Mouse (Mus musculus) heart, postnatal 0 days (tissue): Measurements from ENCODE around the gene Zfp592. TPM values are rescaled to one million over a fixed set of nuclear protein-coding genes. Genes with fewer than 3 reads are reported as not detected.

Source experiments
- ATAC-seq: fragments of 200-750 bp; cut with Nextera tagmentation; 2 replicates; pipeline ENCODE4 v1.8.0; 2017; ENCODE audit warnings: low read depth, moderate number of reproducible peaks, moderate library complexity; ENCODE audit not compliant: insufficient read depth
- DNase-seq: peaks from one replicate; pipeline ENCODE4 v3.0.0-alpha.2; 2016; ENCODE audit warnings: low spot score
- H3K27ac ChIP-seq: fragments of 300-500 bp; sonication (generic); 2 replicates; pipeline ENCODE4 v1.5.1; 2014; ENCODE audit warnings: low read depth, mild to moderate bottlenecking
- H3K27me3 ChIP-seq: fragments of 300-500 bp; sonication (generic); 2 replicates; pipeline ENCODE4 v1.6.1; 2014; ENCODE audit warnings: low read length, mixed read lengths; ENCODE audit not compliant: control insufficient read depth, insufficient read depth
- H3K36me3 ChIP-seq: fragments of 300-500 bp; sonication (generic); replicated peaks from 2 replicates; pipeline ENCODE4 v1.6.1; 2014; ENCODE audit warnings: low read length, mixed read lengths; ENCODE audit not compliant: control insufficient read depth, insufficient read depth
- H3K4me1 ChIP-seq: fragments of 300-500 bp; sonication (generic); 2 replicates; pipeline ENCODE4 v1.6.1; 2014; ENCODE audit warnings: antibody characterized with exemption; ENCODE audit not compliant: control insufficient read depth, insufficient read depth
- H3K4me2 ChIP-seq: fragments of 300-500 bp; sonication (generic); 2 replicates; pipeline ENCODE4 v1.6.1; 2014; ENCODE audit warnings: low read depth, mild to moderate bottlenecking, low read length, moderate library complexity
- H3K4me3 ChIP-seq: fragments of 300-500 bp; sonication (generic); 2 replicates; pipeline ENCODE4 v1.5.1; 2014; ENCODE audit warnings: low read depth, low read length
- H3K9ac ChIP-seq: fragments of 300-500 bp; sonication (generic); replicated peaks from 2 replicates; pipeline ENCODE4 v1.6.1; 2014; ENCODE audit warnings: low read depth, low read length, mixed read lengths
- H3K9me3 ChIP-seq: fragments of 300-500 bp; sonication (generic); replicated peaks from 2 replicates; pipeline ENCODE4 v1.6.1; 2016; ENCODE audit warnings: low read length; ENCODE audit not compliant: control insufficient read depth
- CTCF ChIP-seq: IDR thresholded peaks from 2 replicates; pipeline ENCODE4 v1.5.1; 2016; ENCODE audit warnings: antibody characterized with exemption, control low read depth, low read depth
- EP300 ChIP-seq: IDR thresholded peaks from 2 replicates; pipeline ENCODE4 v1.6.1; 2016; ENCODE audit warnings: antibody characterized with exemption, low read depth
- WGBS: fragments of 180-500 bp; shearing (Covaris S2); extraction: QIAGEN DNeasy Blood & Tissue Kit; methylation state at CpG from one replicate; pipeline ENCODE4 v1.1.7; 2014; 5-methylcytosine and 5-hydroxymethylcytosine counted together
- polyA plus RNA-seq: library from polyadenylated mRNA; unstranded; fragments of >200 nt; fragmentation: Nextera tagmentation; extraction: Ambion mirVana; gene quantifications from 2 replicates; pipeline ENCODE4 v1.2.1, GENCODE M21; 2015
- total RNA-seq: library from RNA; depleted of rRNA; stranded (reverse); fragments of >200 nt; gene quantifications from 2 replicates; pipeline ENCODE4 v1.2.3, GENCODE M21; 2014; ENCODE audit warnings: low replicate concordance; rRNA removed

Zfp592 gene
- 23.7 and 37.0 TPM in 2 replicates for total RNA-seq
- 3.9 and 4.1 TPM in 2 replicates for polyA plus RNA-seq

DNA sequence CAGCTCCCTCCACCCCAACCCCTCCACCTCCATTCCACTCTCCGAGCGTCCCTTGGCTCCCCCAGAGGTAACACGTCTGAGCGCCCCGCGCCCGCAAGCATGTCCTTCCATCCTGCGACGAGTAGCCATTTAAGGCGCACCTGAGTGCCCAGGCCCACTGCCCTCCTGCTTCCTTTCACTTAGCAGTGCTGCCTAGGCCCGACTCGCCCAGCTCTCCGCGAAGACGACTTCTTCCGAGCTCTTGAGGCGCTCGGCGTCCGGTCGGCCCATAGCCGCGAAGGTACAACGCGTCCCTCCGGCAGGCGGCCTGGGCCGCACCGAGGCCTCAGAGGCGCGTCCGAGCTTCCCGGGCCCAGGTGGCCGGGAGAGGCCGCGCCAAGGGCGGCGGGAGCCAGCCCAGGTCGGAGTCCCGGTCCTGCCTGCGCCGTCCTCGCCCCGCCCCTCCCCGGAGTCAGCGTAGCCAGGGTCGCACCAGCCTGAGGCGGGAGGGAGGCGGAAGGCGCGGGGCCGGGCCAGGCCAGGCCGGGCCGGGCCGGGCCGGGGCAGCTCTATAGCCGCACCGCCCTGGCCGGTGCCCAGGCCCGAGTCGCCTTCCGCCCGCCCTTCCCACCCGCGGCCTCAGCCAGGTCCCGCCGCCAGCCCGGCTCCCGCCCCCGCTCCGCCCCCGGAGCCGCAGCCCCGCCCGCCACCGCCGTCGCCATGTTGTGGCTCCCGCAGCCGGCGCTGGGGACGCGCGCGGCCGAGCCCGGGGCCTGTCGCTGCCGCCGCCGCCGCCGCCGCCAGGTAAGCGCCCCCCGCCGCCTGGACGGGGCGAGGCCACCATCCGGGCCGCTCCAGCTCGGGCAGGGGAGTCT, at the start of gene Zfp592:
Zfp592 (plus strand) TSS at position 702 of the 854 bp plus-strand sequence.
- no peaks in the 10 kb centered on the region for H3K27me3 ChIP-seq
- WGBS = under 1% methylated on average over 63 of the region's 102 CpGs
- peak; percentile 61 for DNase-seq
- TF ChIP-seq EP300 (no peak), CTCF (no peak; the same call in 1 of the 2 replicates)
- peak within 1 kb of the TSS; percentile 91 for H3K4me3 ChIP-seq
- H3K36me3 ChIP-seq = no peaks in the 10 kb centered on the region
- peak within 1 kb of the TSS; percentile 93 for H3K4me2 ChIP-seq
- peaks cover 24% of the 10 kb centered on the region for H3K4me1 ChIP-seq
- peak within 1 kb of the TSS; percentile 98 for H3K27ac ChIP-seq
- H3K9ac ChIP-seq = peak within 1 kb of the TSS; percentile 98
- no peaks in the 10 kb centered on the region for H3K9me3 ChIP-seq
- ATAC-seq = peak; percentile 89

DNA sequence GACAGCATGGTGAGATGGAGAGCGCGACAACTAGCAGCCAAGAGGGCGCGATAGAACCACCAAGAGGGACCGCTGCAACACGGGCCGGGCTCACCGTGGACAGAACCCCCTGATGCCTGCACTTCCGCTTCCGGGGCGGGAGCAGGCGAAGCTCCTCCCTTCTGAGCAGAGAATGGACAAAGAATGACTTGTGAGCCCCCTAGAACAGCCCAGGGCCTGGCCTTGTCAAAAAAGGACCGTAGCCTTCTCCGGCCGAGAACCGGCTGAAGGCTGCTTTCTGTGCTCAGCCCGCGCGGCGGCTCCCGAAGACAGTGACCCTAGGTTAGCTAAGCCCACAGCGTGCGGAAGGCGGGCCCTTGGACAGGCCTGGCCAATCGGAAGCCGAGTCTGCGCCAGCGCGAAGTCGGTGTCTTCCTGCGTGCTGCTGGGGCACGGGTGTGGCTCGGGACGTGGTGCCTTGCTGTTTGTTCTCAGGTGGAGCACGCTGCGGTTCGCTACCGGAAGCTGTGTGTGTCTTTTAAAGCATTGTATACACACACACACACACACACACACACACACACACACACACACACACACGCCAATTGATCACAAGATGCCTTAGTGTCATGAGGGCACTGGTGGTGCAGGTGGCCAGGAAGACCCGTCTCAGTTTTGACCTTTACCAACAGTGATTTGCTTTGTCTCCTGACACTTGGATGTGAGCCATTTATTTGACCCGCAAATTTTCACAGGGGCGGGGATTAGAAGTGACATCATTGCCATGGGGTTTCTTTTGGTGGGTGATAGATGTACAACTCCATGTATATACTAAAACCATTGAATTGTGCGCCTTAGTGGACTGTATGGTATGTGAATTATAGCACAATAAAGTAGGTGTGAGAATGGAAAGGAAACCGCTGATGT, 45.8 kb upstream of the Zfp592 start, which contains the start of gene Sec11a:
Sec11a (minus strand) TSS at position 336 of the 906 bp plus-strand sequence.
- Histone ChIP-seq H3K4me1 (peaks cover 11% of the 10 kb centered on the region), H3K4me3 (peak within 1 kb of the TSS; percentile 98), H3K4me2 (peak within 1 kb of the TSS; percentile 90), H3K27ac (peak within 1 kb of the TSS; percentile 95), H3K9ac (peak within 1 kb of the TSS; percentile 91), H3K27me3 (no peaks in the 10 kb centered on the region), H3K36me3 (no peaks in the 10 kb centered on the region), H3K9me3 (no peaks in the 10 kb centered on the region)
- no peak for TF ChIP-seq EP300
- TF ChIP-seq CTCF = no peak
- DNase-seq (peak; percentile 91), ATAC-seq (peak; percentile 99)
- WGBS = 2% methylated on average over 44 of the region's 44 CpGs

DNA sequence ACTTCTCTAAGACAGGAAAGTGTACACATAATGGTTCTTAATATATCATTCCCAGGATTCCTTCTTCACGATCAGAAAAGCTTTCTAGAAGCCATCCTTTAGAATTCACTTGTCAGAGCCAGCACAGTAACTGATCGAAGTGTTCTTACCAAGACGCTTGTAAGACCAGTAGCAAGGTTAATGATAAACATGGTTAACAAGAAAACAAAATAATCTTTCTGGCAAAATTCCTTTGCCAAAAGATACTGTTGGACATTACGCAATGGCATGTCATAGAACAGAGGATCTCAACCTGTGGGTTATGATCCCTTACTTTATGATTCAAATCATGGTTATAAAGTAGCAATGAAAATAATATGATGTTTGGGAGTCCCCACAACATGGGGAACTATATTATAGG, 42.0 kb upstream of the Zfp592 start:
- no peak overlapping the region for H3K4me3 ChIP-seq
- TF ChIP-seq CTCF = no peak
- TF ChIP-seq EP300 = no peak

DNA sequence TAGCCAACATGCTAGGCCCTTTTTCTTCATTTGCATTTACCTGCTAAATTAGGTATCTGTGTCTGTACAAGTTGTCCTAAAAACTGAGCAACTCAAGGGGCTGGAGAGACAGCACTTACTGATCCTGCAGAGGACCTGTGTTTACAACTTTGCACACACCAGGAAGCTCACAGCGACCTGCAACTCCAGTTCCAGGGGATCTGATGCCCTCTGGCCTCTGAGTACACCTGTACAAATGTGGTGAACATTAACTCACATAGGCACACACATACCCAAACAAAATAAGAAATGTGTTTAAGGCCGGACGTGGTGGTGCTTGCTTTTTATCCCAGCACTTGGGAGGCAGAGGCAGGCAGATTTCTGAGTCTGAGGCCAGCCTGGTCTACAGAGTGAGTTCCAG, 41.3 kb upstream of the Zfp592 start:
- TF ChIP-seq EP300 (no peak), CTCF (no peak)
- 60% methylated on average over 3 of the region's 3 CpGs for WGBS
- no peak overlapping the region for H3K27ac ChIP-seq
- no peak for ATAC-seq
- no peak overlapping the region for H3K4me3 ChIP-seq
- no peaks in the 10 kb centered on the region for H3K9me3 ChIP-seq
- no peaks in the 10 kb centered on the region for H3K27me3 ChIP-seq
- no peak overlapping the region for H3K9ac ChIP-seq
- no peak for DNase-seq
- H3K4me1 ChIP-seq = no peaks in the 10 kb centered on the region
- no peak overlapping the region for H3K4me2 ChIP-seq
- H3K36me3 ChIP-seq = no peaks in the 10 kb centered on the region

More for the DNA sequence above, 42.0 kb upstream of the Zfp592 start:
- no peak overlapping the region for H3K27ac ChIP-seq
- ATAC-seq = no peak
- DNase-seq = no peak
- no peaks in the 10 kb centered on the region for H3K36me3 ChIP-seq
- H3K9me3 ChIP-seq = no peaks in the 10 kb centered on the region
- H3K4me2 ChIP-seq = no peak overlapping the region
- peaks cover 4% of the 10 kb centered on the region for H3K4me1 ChIP-seq
- 75% methylated on average over 4 of the region's 4 CpGs for WGBS
- no peak overlapping the region for H3K9ac ChIP-seq
- no peaks in the 10 kb centered on the region for H3K27me3 ChIP-seq

DNA sequence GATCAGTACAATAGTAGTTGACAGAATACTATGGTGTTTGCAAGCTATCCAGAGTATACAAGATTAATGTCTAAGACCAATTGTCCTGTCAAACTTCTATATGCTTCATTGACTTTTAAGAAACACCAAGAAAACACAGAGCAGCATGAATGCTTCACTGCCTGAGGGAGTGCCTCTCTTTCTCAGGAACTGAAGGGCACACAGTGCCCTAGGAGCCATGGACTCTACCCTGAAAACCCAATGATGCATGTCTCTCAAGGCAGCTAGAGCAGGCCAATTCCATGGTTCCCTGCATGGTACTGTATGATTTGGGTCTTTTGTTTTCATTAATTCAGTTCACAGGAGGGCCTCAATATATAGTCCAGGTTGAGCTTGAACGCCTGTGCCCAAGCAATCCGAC, 39.2 kb upstream of the Zfp592 start:
- Histone ChIP-seq H3K9ac (no peak overlapping the region), H3K27ac (no peak overlapping the region), H3K27me3 (no peaks in the 10 kb centered on the region), H3K9me3 (no peaks in the 10 kb centered on the region), H3K4me2 (no peak overlapping the region), H3K36me3 (no peaks in the 10 kb centered on the region), H3K4me1 (no peaks in the 10 kb centered on the region), H3K4me3 (no peak overlapping the region)
- ATAC-seq = no peak
- WGBS = 75% methylated on average over 2 of the region's 2 CpGs
- TF ChIP-seq CTCF (no peak), EP300 (no peak)
- DNase-seq = no peak
